Mouse (Mus musculus): ENCODE results near the gene Zfp423.
"Not testable (repeated sequence)": the region's sequence is repeated elsewhere in the genome, so short reads cannot be mapped to it uniquely, and the experiment has no call there.

The Zfp423 gene

DNA sequence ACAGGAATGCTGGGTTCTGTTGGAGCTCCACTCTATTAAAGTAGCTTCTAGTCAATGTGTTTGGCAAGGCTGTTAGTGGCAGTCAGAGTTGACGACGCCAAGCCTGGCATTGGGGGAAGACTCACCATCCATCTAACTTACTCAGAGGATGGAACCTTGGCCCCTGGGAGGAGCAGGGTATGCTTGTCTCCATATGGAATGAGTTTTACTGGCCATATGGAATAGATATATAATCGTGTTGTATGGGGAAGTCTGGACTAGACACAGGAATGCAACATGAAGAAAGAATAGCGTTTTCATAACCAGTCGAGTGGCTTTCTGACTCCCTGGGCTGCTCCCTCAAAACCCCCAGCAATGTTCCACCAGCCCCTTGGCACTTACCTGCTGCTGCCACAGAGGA lies 55.3 kb downstream of the Zfp423 start:
- no peak for DNase-seq (ENCODE audit: low read depth, low spot score)

DNA sequence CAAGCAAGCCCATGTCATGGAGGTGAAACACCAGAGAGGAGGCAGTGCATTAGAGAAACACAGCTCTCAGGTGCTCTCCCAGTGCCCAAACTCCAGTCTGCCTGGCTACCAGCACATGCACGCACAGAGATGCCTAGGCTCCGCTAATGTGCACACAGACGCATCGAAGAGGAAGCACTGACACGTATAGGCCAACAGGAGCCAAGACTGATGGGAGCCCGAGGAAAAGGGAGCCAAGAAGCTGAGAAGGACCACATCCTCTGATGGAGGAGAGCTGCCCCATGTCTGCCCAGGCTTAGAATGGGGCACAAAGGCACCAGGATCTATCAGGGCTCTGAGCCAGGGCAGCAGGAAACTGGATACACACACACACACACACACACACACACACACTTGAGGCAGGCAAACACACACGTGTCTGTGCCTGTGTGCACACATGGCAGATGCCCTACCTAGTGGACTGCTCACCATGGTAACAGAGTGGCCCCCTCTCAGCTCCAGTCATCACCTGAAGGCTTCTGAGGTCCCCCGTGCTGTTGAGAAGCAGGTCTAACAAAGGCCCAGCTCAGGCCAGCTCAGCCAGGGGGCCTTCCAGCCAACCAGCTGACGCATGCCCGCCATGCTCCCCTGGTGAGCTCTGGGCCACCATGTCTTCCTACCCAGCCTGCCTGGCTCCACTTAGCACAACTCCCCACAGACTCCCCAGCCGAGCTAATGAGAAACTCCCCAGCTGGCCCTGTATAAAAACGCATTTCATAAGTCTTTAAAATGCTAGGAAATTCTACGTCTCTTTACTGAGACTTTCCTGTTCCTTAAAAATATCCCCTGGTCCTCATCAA lies 64.0 kb downstream of the Zfp423 start:
- DNase-seq (ENCODE audit: low read depth, low spot score), result no peak

DNA sequence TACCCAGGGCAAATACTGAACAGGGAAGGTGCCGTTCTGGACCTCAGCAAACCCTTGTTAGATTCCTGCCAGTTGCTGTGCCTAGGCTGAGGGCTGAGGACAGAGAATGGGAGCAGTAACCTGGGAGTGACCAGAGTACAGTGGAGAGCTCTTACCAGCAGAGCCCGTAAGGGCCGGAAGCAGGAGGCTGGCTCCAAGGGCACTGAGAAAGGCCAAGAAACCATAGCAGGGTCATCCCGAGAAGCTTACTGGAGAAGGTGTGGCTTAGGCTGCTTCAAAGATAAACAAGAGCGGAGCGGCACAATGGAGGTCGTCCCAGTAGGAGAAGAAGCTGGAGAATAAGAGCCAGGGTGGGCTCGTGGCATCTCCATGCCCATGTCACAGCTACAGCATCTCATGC lies 65.1 kb downstream of the Zfp423 start:
- no peak for DNase-seq (ENCODE audit: low read depth, low spot score)

DNA sequence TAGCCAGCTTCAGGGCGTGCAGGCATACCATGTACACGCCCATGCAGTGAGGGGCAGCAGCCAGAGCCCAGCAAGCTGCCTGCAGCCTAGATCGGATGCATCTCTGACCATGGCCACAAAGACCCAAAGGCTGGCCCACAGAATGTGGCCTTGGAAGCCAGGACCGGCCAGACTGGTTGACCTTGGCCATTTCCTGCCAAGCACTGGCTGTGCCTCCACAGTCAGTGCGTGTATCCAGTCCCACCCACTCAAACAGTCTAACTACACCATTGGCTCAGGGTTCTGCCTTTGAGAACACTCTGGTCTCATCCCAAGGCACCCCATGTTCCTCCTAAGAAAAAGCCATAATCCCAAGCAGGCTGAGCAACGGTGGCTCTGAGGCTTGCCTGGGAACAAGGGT lies 65.8 kb downstream of the Zfp423 start:
- DNase-seq (ENCODE audit: low read depth, low spot score), result no peak

DNA sequence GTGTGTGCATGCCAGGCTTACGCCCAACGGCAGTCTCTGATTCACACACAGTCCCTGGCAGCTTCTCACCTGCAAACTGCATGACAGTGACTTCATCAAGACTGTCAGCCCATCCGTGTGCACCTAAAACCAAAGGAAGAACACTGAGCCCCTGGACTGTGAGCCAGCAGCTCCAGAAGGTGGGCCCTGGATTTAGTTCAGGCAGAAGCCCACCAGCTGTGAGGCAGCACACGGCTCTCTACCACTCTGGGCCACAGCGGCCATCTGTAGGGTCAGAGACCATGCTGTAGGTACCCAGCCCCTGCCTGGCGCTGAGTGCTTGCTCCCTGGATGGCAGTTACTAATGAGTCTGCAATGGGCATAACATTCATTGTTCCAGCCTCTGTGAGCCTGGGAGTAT lies 66.5 kb downstream of the Zfp423 start:
- no peak for DNase-seq (ENCODE audit: low read depth, low spot score)

DNA sequence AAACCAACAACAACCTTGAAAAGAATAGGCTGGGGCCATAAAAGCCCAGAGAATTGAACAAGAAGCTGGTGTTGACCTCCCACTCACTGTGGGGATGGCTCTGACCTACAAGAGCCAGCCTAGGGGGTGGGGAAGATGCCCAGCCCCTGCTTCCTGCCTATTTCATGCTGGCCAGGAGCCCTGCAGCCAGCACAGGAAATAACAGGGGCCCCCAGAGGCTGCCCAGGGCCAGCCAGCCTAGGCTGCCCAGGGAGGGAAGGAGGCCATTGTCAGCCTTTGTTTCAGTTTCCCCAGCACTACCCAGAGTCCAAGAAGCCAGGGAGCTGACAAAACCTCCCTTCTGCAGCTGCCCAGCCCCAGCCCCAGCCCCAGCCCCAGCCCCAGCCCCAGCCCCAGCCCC lies 67.5 kb downstream of the Zfp423 start:
- no peak for DNase-seq (ENCODE audit: low read depth, low spot score)

DNA sequence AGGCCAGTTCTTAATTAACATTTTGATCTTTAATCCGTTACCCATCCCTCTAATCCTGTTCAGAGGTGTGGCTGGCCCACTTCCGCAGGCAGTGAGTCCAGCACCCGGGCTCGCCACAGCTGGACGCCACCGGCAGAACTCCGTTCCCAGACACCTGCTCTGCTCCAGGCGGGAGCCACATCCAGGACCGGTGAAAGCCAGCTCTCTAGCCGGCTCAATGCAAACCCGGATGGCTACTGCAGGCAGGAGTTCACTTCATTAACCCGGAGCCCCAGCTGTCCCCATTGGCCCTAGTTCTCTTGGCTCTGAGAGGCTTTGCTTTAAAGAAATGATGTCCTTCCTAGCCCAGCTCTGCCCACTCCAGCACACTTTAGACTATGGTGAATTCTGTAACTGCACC lies 71.4 kb downstream of the Zfp423 start:
- no peak for DNase-seq (ENCODE audit: low read depth, low spot score)

DNA sequence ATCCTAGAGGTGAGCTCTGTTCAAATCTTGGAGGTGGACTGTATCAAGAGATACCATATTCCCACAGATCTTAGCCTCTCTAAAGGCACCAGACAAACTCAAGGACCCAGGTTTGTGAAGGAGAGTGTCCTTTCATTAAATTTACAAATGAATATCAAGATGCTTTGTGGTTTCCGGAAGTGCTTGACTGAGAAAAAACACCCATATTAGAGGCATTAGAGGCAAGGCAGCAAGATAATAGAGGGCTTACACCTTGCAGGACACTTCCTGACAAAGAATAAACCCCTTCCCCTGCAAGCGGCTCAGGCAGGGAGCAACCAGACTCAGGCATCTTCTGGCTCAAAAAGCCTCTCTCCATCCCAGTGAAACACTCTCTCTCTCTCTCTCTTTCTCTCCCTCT lies 78.3 kb downstream of the Zfp423 start:
- no peak for DNase-seq (ENCODE audit: low read depth, low spot score)

DNA sequence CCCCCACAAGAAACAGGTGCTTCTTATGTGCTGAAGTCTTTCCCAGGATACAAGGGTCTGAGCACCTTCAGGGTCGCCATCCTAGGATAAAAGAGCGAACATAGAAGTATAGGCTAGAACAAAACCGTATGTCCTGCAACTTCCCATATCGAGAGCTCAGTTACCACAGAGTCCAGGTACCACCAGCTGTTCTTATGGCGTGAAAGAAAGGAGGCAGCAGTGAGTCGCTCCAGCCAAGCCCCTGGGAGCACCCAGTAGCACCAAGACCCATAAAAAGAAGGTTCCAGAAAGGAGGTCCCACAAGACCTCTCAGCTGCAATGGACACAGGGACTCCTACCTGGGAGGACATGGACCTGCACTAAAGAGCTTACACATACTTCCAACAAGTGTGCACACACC lies 83.5 kb downstream of the Zfp423 start:
- no peak for DNase-seq (ENCODE audit: low read depth, low spot score)

DNA sequence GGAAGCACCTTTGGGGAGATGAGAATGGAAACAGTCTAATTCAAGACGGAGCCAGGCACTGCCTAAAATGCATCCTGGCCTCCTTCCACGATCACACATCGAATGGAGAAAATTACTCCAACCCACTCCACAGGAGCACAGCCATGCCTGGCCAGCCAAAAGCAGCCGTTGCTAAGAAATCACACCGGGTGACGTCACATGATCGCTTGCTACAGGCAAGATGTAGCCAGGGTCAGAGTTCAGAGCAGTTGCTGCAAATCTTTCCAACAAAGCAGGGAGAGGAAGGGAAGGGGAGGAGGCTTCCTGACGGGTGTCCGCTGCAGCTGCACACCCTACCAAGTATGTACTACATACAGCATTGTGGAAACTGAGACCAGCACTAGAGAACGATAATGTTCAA lies 83.9 kb downstream of the Zfp423 start:
- DNase-seq (ENCODE audit: low read depth, low spot score), result peak; percentile 72

DNA sequence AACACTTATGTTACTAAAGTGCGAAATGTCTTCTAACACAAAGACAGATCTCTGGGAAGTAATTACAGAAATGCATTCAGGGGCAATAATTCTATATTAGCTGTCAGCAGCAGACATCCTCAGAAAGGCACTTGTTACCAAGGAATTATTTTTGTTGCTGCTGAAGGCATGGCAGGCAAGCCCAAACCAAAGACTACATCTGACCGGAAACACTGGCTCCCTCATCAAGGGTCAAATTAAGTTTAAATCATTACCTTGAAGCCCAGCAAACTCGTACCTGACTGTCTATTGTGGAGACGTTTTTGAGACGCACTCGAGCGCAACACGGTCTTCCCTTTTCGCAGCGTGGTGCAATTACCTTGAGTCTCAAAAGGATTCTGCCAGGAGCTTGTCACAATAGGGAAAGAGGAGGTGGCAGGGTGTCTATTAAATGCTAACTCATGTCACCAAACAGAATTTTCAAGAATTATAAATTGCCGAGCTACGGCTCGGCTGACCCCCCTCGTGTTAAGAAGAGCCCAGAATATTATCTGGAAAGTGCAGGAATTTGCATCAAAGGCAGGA lies 86.3 kb downstream of the Zfp423 start:
- DNase-seq (ENCODE audit: low read depth, low spot score), result no peak

DNA sequence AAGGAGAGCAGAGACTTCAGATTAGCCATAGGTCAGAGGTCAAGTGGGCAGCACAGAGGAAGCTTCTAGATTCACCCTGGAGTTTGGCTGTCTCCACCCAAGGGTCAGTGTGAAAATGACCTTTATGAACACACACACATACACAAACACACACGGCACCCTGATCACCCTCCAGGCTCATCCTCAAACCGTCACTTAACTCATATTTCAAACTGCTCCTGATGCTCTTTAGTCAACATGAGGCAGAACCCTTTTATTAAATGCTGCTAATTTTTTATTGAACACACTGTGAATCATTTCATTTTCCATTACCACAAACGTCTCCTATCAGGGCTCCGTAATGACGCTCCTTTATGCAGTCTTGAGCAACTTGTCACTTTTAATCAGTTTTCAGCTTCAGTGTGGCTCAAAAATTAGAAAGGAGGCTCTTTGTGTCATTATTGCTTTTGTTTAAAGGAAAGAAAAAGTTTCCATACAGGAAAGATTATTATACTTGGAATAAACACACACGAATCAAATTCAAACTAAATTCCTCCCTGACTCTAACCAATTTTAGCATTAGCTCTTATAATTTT lies 87.0 kb downstream of the Zfp423 start:
- no peak for DNase-seq (ENCODE audit: low read depth, low spot score)

DNA sequence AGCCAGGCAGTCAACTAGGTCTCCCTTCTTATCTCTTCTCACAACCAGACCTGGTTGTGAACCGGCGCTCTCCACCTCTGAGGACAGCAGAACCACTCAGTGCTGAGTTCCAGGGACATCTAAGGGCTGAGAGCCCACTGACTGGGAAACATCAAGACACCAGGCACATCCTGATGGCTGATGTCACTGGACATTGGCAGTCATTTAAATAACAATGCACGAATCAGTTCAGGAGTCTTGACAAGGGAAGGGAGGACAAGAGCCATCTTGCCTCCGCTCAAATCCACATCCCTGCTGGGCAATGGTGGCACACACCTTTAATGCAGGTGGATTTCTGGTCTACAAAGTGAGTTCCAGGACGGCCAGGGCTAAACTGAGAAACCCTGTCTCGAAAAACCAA lies 92.8 kb downstream of the Zfp423 start:
- DNase-seq (ENCODE audit: low read depth, low spot score), result no peak

DNA sequence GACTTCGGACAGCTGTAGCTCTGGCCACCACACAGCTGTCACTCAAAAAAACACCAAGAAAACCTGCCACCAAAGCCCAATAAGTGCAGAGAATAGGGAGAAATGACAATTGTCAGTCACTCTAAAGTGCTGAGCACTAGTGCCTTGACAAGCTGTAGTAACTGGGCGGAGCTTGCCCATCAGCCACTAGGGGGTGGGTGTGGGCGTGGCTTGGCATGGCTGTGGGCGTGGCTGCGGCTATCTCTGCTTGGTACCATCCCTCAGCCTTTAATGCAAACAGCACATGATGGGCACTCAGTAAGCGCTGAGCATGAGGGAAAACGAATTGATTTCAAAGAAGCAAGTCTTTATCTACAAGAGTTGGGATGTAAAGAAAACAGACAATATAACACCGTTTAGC lies 95.2 kb downstream of the Zfp423 start:
- no peak for DNase-seq (ENCODE audit: low read depth, low spot score)

DNA sequence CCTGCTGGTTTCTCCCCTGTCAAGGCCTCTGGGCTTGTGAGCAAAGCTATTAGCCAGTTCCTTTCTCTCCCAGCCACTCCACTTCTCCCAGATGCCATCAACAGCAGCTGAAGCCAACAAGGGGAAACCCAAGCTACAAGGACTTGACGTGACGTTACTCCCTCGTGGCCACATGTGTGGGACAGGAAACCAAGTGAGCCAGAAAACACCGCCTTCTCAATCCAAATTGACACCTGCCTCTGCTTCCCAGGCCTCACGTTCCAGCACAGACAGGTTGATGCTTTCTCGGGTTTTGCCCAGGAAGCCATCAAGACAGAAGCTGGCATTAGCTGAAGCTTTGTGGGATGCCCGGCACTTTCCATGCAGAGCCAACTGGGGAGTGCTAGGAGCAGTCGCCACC lies 96.3 kb downstream of the Zfp423 start:
- no peak for DNase-seq (ENCODE audit: low read depth, low spot score)

DNA sequence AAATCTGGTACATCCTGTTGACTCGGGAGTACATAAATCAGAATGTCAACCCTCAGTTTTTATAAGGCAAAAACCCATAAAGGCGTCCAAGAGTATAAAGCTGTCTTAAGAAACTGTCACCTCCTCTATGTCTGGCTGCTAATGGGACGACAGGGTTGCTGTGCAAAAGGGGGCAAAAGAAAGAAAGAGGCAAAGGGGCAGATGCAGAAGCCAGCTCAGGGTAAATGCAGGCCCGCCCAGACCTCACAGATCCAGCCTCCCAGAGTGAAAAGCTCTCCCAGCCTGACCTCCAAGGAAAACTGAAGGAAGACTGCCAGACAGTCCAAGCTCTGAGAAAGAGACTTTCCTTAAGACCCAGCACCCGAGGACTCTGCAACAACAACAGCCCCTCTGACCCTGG lies 97.7 kb downstream of the Zfp423 start:
- DNase-seq (ENCODE audit: low read depth, low spot score), result no peak

DNA sequence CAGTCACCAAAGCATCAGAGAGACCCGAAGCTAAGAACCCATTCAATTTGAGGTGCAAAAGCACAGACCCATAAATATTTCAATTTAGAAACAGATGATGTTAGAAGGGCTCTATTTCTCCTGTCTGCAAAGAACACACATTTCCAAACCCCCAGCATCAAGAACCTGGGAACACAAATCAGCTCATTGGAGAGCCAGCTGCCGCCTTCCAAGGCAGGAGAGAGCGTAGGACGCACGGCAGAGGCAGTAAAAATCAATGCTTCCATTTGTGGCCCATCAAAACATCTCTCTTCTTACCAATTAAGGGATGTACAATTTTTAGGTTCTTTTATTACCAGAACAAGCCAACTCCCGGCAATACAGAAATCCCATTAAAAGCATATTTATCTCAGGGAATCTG lies 98.5 kb downstream of the Zfp423 start:
- peak; percentile 61 for DNase-seq (ENCODE audit: low read depth, low spot score)

DNA sequence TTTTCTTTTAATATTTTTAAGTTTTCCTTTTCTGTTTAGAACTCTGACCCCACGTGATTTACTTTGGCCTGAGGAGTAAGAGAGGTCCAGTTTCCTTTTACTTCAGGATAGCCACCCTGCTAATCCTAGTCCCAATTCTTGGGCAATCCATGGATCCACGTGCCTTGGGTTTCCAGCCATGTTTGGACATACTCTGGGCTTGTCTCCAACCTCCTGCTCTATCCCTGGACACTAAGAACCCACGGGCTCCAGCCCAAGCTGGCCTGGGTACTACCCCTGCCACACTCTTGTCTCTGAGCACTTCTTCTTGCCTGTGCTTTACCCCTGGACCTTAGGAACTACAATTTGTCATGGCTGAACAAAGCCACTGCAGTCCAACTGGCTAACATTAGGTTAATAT lies 107.5 kb downstream of the Zfp423 start:
- DNase-seq (ENCODE audit: low read depth, low spot score), result no peak

DNA sequence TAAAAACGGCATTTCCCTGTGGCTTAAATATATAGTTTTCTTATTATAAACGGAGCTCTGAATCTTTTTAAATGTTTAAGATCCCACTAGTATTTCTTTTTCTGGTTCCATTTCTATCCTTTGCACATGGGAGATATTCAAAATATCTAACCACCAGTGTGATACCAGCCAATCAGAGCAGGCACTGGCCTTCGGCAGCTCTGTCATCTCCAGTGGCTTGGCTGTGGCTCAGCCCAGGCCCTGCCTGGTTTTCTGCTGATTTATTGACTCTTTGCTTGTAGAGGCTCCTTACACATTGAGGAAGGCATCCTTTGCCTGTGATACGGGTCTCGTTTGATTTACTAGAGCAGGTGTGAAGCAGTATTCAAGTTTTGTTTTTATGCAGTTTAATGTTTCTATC lies 108.0 kb downstream of the Zfp423 start:
- no peak for DNase-seq (ENCODE audit: low read depth, low spot score)

DNA sequence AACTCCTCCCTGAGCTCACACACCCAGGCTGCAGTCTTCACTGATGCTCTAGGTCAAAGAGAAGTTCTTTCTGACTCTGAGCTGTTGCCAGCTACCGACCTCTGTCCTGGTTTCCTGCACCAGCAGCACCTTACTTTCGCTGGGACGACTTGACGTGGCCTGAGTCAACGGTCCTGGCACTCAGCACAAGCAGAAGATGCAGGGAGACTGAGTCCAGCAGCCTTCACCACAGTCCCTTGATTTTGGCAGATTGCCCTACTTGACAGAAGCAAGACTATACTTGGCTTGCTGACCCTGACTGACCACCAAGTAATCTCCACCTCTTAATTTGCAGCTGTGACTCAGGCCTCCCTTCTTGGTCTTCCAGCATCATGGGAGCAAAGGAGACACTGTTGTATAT lies 110.6 kb downstream of the Zfp423 start:
- no peak for DNase-seq (ENCODE audit: low read depth, low spot score)

DNA sequence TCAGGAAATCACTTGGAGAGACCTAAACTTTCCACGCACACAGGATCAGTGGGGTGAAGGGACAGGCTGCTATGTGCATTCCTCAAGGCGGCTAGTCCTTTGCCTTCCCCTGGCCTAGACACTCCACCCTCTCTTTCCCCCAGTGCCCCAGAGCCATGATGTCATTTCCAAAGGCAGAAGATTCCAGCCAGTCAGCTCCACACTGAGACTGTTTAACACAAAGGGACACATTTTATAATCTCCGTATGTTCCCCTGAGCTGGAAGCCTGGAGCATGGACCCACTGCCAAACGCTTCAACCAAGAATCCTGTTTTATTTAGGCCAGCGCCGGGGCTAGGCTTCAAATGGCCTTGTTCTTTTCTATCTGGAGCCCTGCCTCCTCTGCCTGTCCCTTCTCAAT lies 111.6 kb downstream of the Zfp423 start:
- peak; percentile 85 for DNase-seq (ENCODE audit: low read depth, low spot score)

DNA sequence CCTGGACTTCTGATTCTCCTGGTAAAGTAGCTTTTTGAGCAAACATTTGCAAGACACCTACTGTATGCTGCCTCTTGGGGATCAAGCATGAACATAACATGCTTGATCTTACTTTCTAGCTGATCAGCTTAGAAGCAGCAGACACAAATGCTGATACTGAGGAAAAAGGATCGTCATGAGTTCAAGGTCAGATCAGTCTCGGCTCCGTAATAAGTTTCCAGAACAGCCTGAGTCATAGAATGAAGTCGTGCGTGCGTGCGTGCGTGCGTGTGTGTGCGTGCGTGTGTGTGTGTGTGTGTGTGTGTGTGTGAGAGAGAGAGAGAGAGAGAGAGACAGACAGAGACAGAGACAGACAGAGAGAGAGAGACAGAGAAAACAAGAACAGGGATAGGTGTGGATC lies 117.3 kb downstream of the Zfp423 start:
- not testable (repeated sequence) for DNase-seq (ENCODE audit: low read depth, low spot score)

DNA sequence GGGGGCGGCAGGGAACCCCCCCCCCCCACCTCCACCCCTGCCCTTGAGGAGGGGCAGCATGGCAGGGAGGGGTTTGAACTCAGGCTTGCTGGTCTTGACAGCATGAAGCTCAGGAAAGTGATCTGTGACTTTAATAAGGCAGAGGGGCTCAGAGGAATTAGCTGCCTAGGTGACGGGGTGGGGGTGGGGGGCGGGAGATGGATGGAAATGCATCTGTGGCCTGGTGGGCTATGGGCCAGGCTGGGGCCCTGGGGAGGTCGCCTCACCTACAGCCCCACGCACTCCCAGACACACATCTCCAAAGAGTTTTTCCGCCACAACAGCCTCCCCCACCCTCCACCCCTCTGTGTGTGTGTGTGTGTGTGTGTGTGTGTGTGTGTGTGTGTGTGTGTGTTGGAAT lies 122.1 kb downstream of the Zfp423 start:
- DNase-seq (ENCODE audit: low read depth, low spot score), result no peak
